Mouse (Mus musculus) lung, postnatal 0 days (tissue): Measurements from ENCODE around the gene Il15ra. TPM values are rescaled to one million over a fixed set of nuclear protein-coding genes. Genes with fewer than 3 reads are reported as not detected.

Source experiments
- ATAC-seq: fragments of 200-750 bp; cut with Nextera tagmentation; 2 replicates; pipeline ENCODE4 v1.8.0; 2017; ENCODE audit warnings: moderate library complexity
- DNase-seq: peaks from one replicate; pipeline ENCODE4 v3.0.0-alpha.2; 2016; ENCODE audit warnings: low spot score
- H3K27ac ChIP-seq: fragments of 300-500 bp; sonication (generic); 2 replicates; pipeline ENCODE4 v1.5.1; 2014; ENCODE audit warnings: antibody characterized with exemption, mild to moderate bottlenecking, low read length, mixed read lengths
- H3K27me3 ChIP-seq: fragments of 300-500 bp; sonication (generic); replicated peaks from 2 replicates; pipeline ENCODE4 v1.6.1; 2014; ENCODE audit warnings: low read length, mixed read lengths; ENCODE audit not compliant: insufficient read depth
- H3K36me3 ChIP-seq: fragments of 300-500 bp; sonication (generic); 2 replicates; pipeline ENCODE4 v1.6.1; 2014; ENCODE audit warnings: low read length, mixed read lengths; ENCODE audit not compliant: insufficient read depth
- H3K4me1 ChIP-seq: fragments of 300-500 bp; sonication (generic); 2 replicates; pipeline ENCODE4 v1.6.1; 2014; ENCODE audit warnings: antibody characterized with exemption, low read depth, low read length, mixed read lengths; ENCODE audit not compliant: insufficient read depth
- H3K4me2 ChIP-seq: fragments of 300-500 bp; sonication (generic); replicated peaks from 2 replicates; pipeline ENCODE4 v1.6.1; 2014; ENCODE audit warnings: low read depth, mild to moderate bottlenecking, low read length, moderate library complexity, mixed read lengths
- H3K4me3 ChIP-seq: fragments of 300-500 bp; sonication (generic); 2 replicates; pipeline ENCODE4 v1.5.1; 2014; ENCODE audit warnings: low read depth, low read length
- H3K9ac ChIP-seq: fragments of 300-500 bp; sonication (generic); replicated peaks from 2 replicates; pipeline ENCODE4 v1.6.1; 2014; ENCODE audit warnings: low read depth, mild to moderate bottlenecking
- H3K9me3 ChIP-seq: fragments of 300-500 bp; sonication (generic); 2 replicates; pipeline ENCODE4 v1.6.1; 2016; ENCODE audit warnings: low read length, mixed read lengths
- CTCF ChIP-seq: IDR thresholded peaks from 2 replicates; pipeline ENCODE4 v1.5.1; 2016; ENCODE audit warnings: antibody characterized with exemption, mild to moderate bottlenecking
- EP300 ChIP-seq: IDR thresholded peaks from 2 replicates; pipeline ENCODE4 v1.6.1; 2016; ENCODE audit warnings: antibody characterized with exemption, mild to moderate bottlenecking, control low read depth
- WGBS: fragments of 180-500 bp; shearing (Covaris S2); extraction: QIAGEN DNeasy Blood & Tissue Kit; methylation state at CpG from one replicate; pipeline ENCODE4 v1.1.7; 2014; 5-methylcytosine and 5-hydroxymethylcytosine counted together
- polyA plus RNA-seq: library from polyadenylated mRNA; unstranded; fragments of >200 nt; fragmentation: Nextera tagmentation; extraction: Ambion mirVana; gene quantifications from 2 replicates; pipeline ENCODE4 v1.2.1, GENCODE M21; 2015

Il15ra gene
- polyA plus RNA-seq, 1 experiment from 2014 or later: 6.7 TPM

DNA sequence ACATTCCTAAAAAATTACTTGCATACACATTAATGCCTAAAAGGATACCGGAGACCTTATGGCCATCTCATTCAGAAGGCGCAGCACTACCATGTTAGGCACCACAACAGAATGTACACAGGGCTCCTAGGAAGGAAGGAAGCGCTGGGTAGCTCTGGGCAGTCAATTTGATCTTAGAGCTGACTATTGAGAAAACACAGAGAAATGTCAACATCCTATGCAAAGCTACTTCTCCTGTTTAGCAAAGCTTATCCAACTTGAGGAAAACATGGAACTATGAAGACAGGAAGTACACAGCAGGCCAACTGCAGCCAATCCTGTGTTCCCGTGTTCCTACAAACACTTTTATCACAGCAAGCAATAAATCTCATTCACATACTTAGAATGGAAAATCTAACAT lies 66.6 kb downstream of the Il15ra start:
- H3K36me3 ChIP-seq: no peaks in the 10 kb centered on the region
- 65% methylated on average over 4 of the region's 4 CpGs for WGBS
- no peak overlapping the region for H3K4me2 ChIP-seq
- ATAC-seq (no peak), DNase-seq (peak; percentile 9)
- no peak overlapping the region for H3K4me3 ChIP-seq
- TF ChIP-seq CTCF: no peak
- no peak for TF ChIP-seq EP300
- H3K4me1 ChIP-seq: peaks cover 4% of the 10 kb centered on the region; the same call in 1 of the 2 replicates
- no peak overlapping the region for H3K9ac ChIP-seq
- H3K9me3 ChIP-seq: no peaks in the 10 kb centered on the region
- no peaks in the 10 kb centered on the region for H3K27me3 ChIP-seq
- no peak overlapping the region for H3K27ac ChIP-seq

DNA sequence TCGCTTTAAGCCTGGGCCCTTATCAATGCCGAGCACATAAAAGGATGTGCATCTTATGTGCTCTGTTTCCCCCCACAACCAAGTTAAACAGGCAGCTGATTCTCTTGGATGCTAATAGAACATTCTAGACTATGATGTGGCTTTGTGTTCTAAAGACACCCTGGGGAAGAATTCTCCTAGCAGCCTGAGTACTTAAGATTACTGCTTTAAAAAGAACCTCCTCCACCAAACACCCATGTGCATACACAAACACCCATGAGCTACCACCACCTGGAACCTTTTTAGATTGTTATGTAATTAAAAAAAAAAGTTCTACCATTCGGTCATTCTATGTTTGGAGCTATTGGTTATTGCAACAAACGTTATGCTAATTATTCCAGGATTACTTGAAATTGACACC lies 67.3 kb downstream of the Il15ra start:
- no peak for DNase-seq
- no peaks in the 10 kb centered on the region for H3K9me3 ChIP-seq
- no peak overlapping the region for H3K27ac ChIP-seq
- no peaks in the 10 kb centered on the region for H3K36me3 ChIP-seq
- TF ChIP-seq CTCF: no peak
- no peak for TF ChIP-seq EP300
- 80% methylated on average over 4 of the region's 4 CpGs for WGBS
- H3K4me3 ChIP-seq: no peak overlapping the region
- no peak for ATAC-seq
- H3K4me1 ChIP-seq: peaks cover 5% of the 10 kb centered on the region; the same call in 1 of the 2 replicates
- no peak overlapping the region for H3K4me2 ChIP-seq
- H3K27me3 ChIP-seq: no peaks in the 10 kb centered on the region
- H3K9ac ChIP-seq: no peak overlapping the region

DNA sequence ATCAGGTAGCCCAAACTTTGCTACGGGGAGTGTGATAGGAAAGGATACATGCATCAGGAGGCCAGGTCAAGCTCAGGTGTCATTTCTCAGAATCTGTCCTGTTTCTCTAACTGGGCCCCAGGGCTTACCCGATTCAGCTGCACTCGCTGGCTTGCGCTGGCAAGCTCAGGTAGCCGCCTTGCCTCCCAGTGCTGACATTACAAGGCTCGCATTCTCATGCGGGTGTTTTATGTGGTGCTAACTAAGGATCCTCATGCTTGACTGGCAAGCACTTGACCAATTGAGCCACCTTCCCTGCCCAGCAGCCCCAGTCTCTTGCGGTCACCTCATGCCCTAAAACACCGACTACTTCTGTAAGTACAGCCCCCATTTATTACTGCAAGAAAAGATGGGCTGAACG lies 69.3 kb downstream of the Il15ra start:
- H3K36me3 ChIP-seq: no peaks in the 10 kb centered on the region
- H3K4me3 ChIP-seq: no peak overlapping the region
- H3K27ac ChIP-seq: no peak overlapping the region
- H3K27me3 ChIP-seq: no peaks in the 10 kb centered on the region
- ATAC-seq: no peak
- peaks cover 5% of the 10 kb centered on the region; the same call in 1 of the 2 replicates for H3K4me1 ChIP-seq
- DNase-seq: no peak
- no peaks in the 10 kb centered on the region for H3K9me3 ChIP-seq
- no peak overlapping the region for H3K4me2 ChIP-seq
- no peak overlapping the region for H3K9ac ChIP-seq
- TF ChIP-seq CTCF (no peak), EP300 (no peak)
- 87% methylated on average over 10 of the region's 10 CpGs for WGBS

DNA sequence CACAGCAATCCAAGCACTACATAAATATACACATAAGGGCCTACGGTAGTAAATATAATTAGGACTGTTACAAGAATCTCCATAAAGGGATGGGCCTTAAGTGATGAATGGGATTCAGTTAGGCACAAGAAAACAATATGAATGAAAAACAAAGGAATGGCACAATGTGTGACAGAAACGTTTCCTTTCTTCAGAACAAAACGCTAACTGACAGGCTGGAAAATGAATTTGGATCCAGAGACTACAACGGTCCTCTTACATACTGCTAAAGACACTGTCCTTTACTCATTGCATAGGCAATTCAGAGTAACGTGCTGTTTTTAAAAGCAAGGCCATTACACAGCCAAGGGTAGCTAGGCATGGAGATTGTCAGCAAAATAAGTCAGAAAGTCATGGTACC lies 70.0 kb downstream of the Il15ra start:
- Histone ChIP-seq H3K4me3 (no peak overlapping the region), H3K36me3 (no peaks in the 10 kb centered on the region), H3K4me1 (peaks cover 5% of the 10 kb centered on the region; the same call in 1 of the 2 replicates), H3K27me3 (no peaks in the 10 kb centered on the region), H3K9ac (no peak overlapping the region), H3K9me3 (no peaks in the 10 kb centered on the region), H3K27ac (no peak overlapping the region), H3K4me2 (no peak overlapping the region)
- no peak for TF ChIP-seq CTCF
- TF ChIP-seq EP300: no peak
- ATAC-seq (no peak), DNase-seq (no peak)
- WGBS: 73% methylated on average over 5 of the region's 5 CpGs

DNA sequence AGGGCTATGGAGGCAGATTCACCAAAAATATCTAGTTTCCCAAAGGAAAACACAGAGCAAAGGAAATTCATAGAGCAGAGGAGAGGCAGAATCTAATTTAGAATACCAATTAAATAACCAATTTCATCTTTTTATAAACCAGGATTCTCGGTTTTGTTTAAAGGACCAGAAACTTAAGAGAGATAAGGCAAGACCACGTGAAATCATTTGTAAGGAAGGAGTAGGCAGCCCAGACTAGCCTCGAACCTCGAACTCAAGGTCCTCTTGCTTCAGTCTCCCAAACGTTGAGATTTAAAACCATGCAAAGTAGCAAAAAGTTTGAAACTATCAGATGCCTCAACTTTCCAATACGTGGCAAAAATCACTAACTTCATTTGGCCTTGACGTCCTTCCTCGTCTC lies 71.3 kb downstream of the Il15ra start:
- peak overlapping the region; percentile 79; the same call in 1 of the 2 replicates for H3K27ac ChIP-seq
- H3K9me3 ChIP-seq: no peaks in the 10 kb centered on the region
- H3K4me1 ChIP-seq: peaks cover 5% of the 10 kb centered on the region; the same call in 1 of the 2 replicates
- ATAC-seq (no peak), DNase-seq (no peak)
- no peaks in the 10 kb centered on the region for H3K27me3 ChIP-seq
- peak overlapping the region; percentile 76 for H3K4me3 ChIP-seq
- peak overlapping the region; percentile 64; the same call in 1 of the 2 replicates for H3K9ac ChIP-seq
- no peaks in the 10 kb centered on the region for H3K36me3 ChIP-seq
- TF ChIP-seq CTCF (no peak), EP300 (no peak)
- peak overlapping the region; percentile 61 for H3K4me2 ChIP-seq
- WGBS: 40% methylated on average over 8 of the region's 8 CpGs

DNA sequence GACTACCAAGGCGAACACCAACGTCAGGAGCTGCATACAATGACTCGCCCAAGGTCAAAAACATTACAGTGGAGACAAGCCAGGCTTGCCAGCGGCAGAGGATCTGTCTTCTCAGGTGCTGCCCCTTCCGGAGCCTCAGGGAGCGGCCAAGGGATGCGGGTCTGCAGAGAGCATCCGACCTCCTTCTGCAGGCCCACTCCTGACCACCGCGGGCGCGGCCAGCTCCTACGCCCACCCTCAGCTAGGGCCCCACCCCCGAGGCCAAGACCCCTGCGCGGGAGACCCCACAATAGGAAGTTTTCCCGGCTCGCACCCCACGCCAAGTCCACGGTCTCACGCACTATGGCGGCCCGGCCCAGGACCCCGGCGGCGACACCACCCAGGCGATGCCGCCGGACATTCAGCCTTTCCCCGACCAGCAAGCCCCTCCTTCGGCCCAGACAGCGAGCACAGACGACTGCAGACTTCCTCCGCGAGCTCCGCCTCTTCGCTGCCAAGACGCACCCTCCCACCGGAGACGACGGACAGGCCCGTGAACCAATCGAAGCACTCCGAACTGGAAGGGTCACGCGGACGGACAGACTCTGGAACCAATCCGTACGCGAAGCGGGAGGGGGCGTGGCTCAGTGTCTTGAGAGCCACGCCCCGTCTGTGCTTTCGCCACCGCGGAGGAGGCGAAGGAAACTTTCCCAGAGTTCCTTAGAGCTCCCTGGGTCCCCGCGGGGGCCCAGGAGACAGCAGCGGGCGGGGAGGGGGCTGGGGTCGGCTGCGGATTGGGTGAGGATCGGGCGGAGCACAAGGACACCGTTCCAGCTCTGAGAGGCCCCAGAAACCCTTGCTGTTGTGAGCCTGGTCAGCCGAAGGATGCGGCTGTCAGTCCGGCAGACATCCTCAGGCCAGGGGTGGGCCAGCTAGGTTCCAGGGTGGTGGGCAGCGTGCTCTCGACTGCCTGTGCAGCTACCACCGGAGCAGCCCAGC lies 72.3 kb downstream of the Il15ra start, which contains the start of the genes Fbh1 and Ankrd16:
Gene Fbh1 (minus strand): TSS at position 492 of the 978 bp plus-strand sequence.
Gene Ankrd16 (plus strand): TSS at position 786 of the 978 bp plus-strand sequence.
- H3K36me3 ChIP-seq: 0 out of 2 replicates have a peak, but pooled peaks cover 1% of the 10 kb centered on the region
- H3K9ac ChIP-seq: peak within 1 kb of the TSS; percentile 64
- peak; percentile 17; the same call in 1 of the 2 replicates for TF ChIP-seq CTCF
- TF ChIP-seq EP300: 0 out of 2 replicates have a peak, but pooled peaks have one; percentile 12
- peak within 1 kb of the TSS; percentile 76 for H3K4me3 ChIP-seq
- peak; percentile 95 for ATAC-seq
- no peaks in the 10 kb centered on the region for H3K27me3 ChIP-seq
- peak within 1 kb of the TSS; percentile 86 for H3K4me2 ChIP-seq
- no peaks in the 10 kb centered on the region for H3K9me3 ChIP-seq
- peak within 1 kb of the TSS; percentile 93 for H3K27ac ChIP-seq
- DNase-seq: peak; percentile 99
- H3K4me1 ChIP-seq: peaks cover 5% of the 10 kb centered on the region; the same call in 1 of the 2 replicates
- WGBS: 2% methylated on average over 70 of the region's 73 CpGs
